Mouse (Mus musculus): Measurements from ENCODE around the gene Mettl13. TPM values are rescaled to one million over a fixed set of nuclear protein-coding genes. Genes with fewer than 3 reads are reported as not detected.
A peak's percentile ranks its signal among the peaks of the same experiment; 100 is the strongest.

Gene Mettl13
- polyA plus RNA-seq, 1 experiment from 2014 or later: 18.5 TPM

DNA sequence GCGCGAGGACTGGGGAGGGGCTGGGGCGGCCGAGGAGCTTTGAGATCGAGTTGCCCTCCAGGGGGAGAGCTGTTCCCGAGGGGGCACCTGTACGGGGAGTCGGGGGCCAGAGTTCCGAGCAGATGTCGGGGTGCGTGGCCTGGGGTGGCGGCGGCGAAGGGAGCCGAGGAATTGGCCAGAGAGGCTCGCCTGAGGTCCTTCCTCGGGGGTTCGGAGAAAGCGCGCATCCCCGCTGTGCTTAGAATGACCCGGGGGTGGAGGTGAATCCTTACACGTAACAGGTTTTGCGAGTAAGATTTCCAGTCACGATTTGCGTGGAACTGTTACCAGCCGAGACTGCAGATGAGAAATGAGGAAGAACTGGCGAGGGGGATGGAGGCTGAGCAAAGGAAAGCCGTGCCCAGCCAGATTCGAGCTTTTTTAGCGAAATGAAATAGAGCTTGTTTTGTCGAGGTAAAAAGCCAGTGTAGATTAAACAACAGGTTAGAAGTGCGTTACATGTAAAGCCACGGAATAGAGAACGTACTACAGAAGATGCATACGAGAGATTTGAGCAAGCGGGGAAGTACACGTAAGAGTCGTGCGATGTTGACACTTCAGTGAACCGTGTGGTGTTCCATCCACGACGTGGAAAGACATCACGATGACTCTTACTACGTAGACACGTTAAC is 22.7 kb upstream of the Mettl13 start:
- ATAC-seq: peak; percentile 67
- Histone ChIP-seq H3K9me3 (ENCODE audit: control insufficient read depth, low read length) (peaks cover 3% of the 10 kb centered on the region), H3K4me1 (ENCODE audit: control insufficient read depth, insufficient read depth, low read length) (no peaks in the 10 kb centered on the region), H3K27me3 (replicated peaks; ENCODE audit: control insufficient read depth, insufficient read depth, low read length) (no peaks in the 10 kb centered on the region), H3K4me2 (ENCODE audit: low read depth, low read length) (peak overlapping the region; percentile 70), H3K4me3 (ENCODE audit: low read length) (peak overlapping the region; percentile 98), H3K36me3 (ENCODE audit: control insufficient read depth, insufficient read depth, low read length) (peaks cover 7% of the 10 kb centered on the region), H3K27ac (ENCODE audit: low read length) (peak overlapping the region; percentile 87), H3K9ac (ENCODE audit: low read depth, low read length) (peak overlapping the region; percentile 97)
- WGBS: under 1% methylated on average over 45 of the region's 46 CpGs

DNA sequence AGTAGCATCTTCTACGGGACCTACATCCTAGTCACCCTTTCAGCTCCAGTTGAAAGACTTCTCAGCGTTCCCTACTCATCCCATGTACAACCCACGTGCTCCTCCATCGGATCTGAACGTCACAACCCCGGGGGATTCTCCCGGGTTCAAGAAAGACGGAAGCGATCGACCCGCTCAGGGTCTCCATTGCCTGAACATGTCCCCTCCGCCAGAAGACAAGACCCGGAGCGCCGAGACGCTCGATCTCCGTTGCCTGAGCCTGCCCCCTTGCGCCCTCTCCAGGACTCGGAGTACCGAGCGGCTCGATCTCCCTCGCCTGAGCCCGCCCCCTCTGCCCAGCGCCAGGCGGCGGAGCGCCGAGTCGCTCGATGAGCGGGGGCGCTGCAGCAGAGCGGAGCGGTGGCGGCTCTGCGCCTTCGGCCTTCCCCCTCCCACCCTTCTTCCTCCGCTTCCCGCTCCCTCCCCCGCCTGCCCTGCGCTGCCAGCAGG is 22.0 kb upstream of the Mettl13 start, which contains the start of gene Vamp4:
Gene Vamp4, plus strand, starts transcription at position 256 of the 489 bp plus-strand sequence.
- Histone ChIP-seq H3K4me1 (ENCODE audit: control insufficient read depth, insufficient read depth, low read length) (no peaks in the 10 kb centered on the region), H3K27me3 (replicated peaks; ENCODE audit: control insufficient read depth, insufficient read depth, low read length) (no peaks in the 10 kb centered on the region), H3K4me2 (ENCODE audit: low read depth, low read length) (peak within 1 kb of the TSS; percentile 73), H3K36me3 (ENCODE audit: control insufficient read depth, insufficient read depth, low read length) (peaks cover 7% of the 10 kb centered on the region), H3K9me3 (ENCODE audit: control insufficient read depth, low read length) (peaks cover 3% of the 10 kb centered on the region), H3K27ac (ENCODE audit: low read length) (peak within 1 kb of the TSS; percentile 87), H3K9ac (ENCODE audit: low read depth, low read length) (peak within 1 kb of the TSS; percentile 97), H3K4me3 (ENCODE audit: low read length) (peak within 1 kb of the TSS; percentile 98)
- 0% methylated on average over 42 of the region's 43 CpGs for whole genome bisulfite sequencing
- ATAC-seq: peak; percentile 99

DNA sequence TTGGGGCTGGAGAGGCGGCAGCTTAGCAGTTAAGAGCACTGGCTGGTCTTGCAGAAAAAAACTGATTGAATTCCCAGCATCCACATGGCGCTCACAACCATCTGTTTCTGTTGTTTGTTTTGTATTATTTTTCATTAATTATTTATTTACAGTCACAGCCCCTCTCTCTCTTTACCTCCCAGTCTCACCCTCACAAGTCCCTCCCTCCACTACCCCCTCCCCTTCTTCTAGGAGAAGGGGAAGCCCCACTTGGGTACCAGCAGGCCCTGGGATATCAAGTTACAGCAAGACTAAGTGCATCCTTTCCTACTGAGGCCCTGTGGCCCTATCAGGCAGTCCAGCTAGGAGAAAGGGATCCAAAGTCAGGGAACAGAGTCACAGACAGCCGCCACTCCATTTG is 19.0 kb upstream of the Mettl13 start:
- no peak overlapping the region for H3K4me3 ChIP-seq (ENCODE audit: low read length)
- ATAC-seq: no peak
- H3K9me3 ChIP-seq (ENCODE audit: control insufficient read depth, low read length): no peaks in the 10 kb centered on the region
- H3K36me3 ChIP-seq (ENCODE audit: control insufficient read depth, insufficient read depth, low read length): no peaks in the 10 kb centered on the region
- 51% methylated on average over 3 of the region's 3 CpGs for WGBS
- no peaks in the 10 kb centered on the region for H3K4me1 ChIP-seq (ENCODE audit: control insufficient read depth, insufficient read depth, low read length)
- no peak overlapping the region for H3K9ac ChIP-seq (ENCODE audit: low read depth, low read length)
- no peaks in the 10 kb centered on the region for H3K27me3 ChIP-seq (replicated peaks; ENCODE audit: control insufficient read depth, insufficient read depth, low read length)
- H3K4me2 ChIP-seq (ENCODE audit: low read depth, low read length): no peak overlapping the region
- H3K27ac ChIP-seq (ENCODE audit: low read length): no peak overlapping the region

DNA sequence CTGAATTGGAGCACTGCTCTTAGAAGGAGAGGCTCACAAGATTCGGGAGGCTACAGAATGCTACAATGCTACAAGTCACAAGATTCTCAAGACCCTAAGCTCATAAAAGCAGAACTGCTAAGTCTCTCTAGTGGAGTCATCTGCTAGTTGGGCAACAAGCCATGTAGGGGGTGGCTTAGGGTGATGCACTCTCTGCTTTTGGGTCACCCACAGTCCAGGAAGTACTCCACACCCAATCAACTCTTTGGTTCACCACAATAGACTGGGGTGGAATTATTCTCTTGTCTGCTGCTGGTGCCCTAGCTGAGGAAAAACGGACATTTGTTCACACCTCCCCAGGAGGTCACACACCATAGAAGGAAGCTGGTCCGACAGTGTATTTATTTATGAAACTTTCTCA is 16.6 kb upstream of the Mettl13 start:
- Histone ChIP-seq H3K9ac (ENCODE audit: low read depth, low read length) (no peak overlapping the region), H3K9me3 (ENCODE audit: control insufficient read depth, low read length) (no peaks in the 10 kb centered on the region), H3K4me3 (ENCODE audit: low read length) (no peak overlapping the region), H3K4me1 (ENCODE audit: control insufficient read depth, insufficient read depth, low read length) (no peaks in the 10 kb centered on the region), H3K27ac (ENCODE audit: low read length) (no peak overlapping the region), H3K36me3 (ENCODE audit: control insufficient read depth, insufficient read depth, low read length) (no peaks in the 10 kb centered on the region), H3K4me2 (ENCODE audit: low read depth, low read length) (no peak overlapping the region), H3K27me3 (replicated peaks; ENCODE audit: control insufficient read depth, insufficient read depth, low read length) (no peaks in the 10 kb centered on the region)
- WGBS: 50% methylated on average over 3 of the region's 3 CpGs
- no peak for ATAC-seq

DNA sequence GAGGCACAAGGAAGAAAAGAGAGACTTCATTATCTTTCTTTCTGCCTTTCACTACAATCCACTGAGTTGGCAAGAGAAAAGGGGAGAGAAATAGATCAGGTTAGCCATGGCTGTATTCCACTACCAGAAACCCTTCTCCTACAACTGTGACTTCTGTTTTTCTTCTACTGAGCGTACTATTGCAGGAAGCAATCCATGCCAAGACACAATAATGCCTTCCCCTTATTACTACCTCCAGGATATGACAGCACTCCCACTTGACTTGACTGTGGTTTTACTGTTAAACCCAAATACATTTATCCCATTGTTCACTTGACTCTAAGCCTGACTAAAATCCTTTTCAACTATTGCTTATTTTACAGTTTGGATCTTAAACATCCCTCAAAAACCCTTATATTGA is 14.9 kb upstream of the Mettl13 start:
- Histone ChIP-seq H3K9ac (ENCODE audit: low read depth, low read length) (no peak overlapping the region), H3K27ac (ENCODE audit: low read length) (no peak overlapping the region), H3K36me3 (ENCODE audit: control insufficient read depth, insufficient read depth, low read length) (no peaks in the 10 kb centered on the region), H3K9me3 (ENCODE audit: control insufficient read depth, low read length) (no peaks in the 10 kb centered on the region), H3K27me3 (replicated peaks; ENCODE audit: control insufficient read depth, insufficient read depth, low read length) (no peaks in the 10 kb centered on the region), H3K4me1 (ENCODE audit: control insufficient read depth, insufficient read depth, low read length) (no peaks in the 10 kb centered on the region), H3K4me2 (ENCODE audit: low read depth, low read length) (no peak overlapping the region), H3K4me3 (ENCODE audit: low read length) (no peak overlapping the region)
- no peak for ATAC-seq
- 74% methylated on average over 1 of the region's 1 CpGs for WGBS

DNA sequence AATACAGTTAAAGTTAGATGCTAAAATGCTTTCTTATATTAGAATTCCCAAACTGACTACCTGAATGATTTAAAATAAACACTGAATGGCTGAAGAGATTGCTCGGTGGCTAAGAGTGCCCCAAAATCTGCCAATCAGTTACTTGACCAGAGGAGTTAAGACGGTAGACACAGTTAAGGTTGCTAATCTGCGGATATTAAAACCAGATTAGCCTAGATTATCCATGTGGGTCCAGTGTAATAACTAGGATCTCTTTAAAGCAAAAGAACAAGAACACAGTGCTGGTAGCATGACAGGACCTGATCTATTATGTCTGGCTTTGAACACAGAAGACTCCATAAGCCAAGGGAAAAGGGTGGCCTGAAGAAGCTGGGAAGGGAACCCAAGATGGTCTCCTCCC is 5.8 kb upstream of the Mettl13 start:
- Histone ChIP-seq H3K36me3 (ENCODE audit: control insufficient read depth, insufficient read depth, low read length) (no peaks in the 10 kb centered on the region), H3K9ac (ENCODE audit: low read depth, low read length) (no peak overlapping the region), H3K27ac (ENCODE audit: low read length) (no peak overlapping the region), H3K27me3 (replicated peaks; ENCODE audit: control insufficient read depth, insufficient read depth, low read length) (no peaks in the 10 kb centered on the region), H3K4me2 (ENCODE audit: low read depth, low read length) (no peak overlapping the region), H3K9me3 (ENCODE audit: control insufficient read depth, low read length) (no peaks in the 10 kb centered on the region), H3K4me1 (ENCODE audit: control insufficient read depth, insufficient read depth, low read length) (no peaks in the 10 kb centered on the region), H3K4me3 (ENCODE audit: low read length) (no peak overlapping the region)
- WGBS: 83% methylated on average over 3 of the region's 3 CpGs
- no peak for ATAC-seq

DNA sequence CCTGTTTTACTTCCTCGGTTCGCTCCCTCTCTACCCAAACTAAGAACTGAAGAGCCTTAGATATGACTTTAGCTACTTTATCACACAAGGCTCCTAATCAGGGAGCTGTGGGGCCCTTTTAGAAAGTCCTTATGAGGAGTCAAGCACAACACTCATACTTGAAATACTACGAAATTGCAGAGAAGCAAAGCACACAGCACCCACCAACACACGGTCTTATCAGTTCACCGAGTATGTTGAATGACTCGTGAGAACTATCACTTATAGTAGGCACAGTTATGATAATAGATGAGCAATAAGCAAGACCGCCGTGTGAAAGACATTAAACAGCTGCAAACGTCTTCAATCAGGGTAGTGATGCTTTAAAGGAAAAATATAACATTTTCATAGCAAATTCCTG is 4.6 kb upstream of the Mettl13 start:
- Histone ChIP-seq H3K9me3 (ENCODE audit: control insufficient read depth, low read length) (no peaks in the 10 kb centered on the region), H3K36me3 (ENCODE audit: control insufficient read depth, insufficient read depth, low read length) (no peaks in the 10 kb centered on the region), H3K9ac (ENCODE audit: low read depth, low read length) (no peak overlapping the region), H3K4me3 (ENCODE audit: low read length) (no peak overlapping the region), H3K4me1 (ENCODE audit: control insufficient read depth, insufficient read depth, low read length) (no peaks in the 10 kb centered on the region), H3K4me2 (ENCODE audit: low read depth, low read length) (no peak overlapping the region), H3K27me3 (replicated peaks; ENCODE audit: control insufficient read depth, insufficient read depth, low read length) (no peaks in the 10 kb centered on the region), H3K27ac (ENCODE audit: low read length) (no peak overlapping the region)
- WGBS: 84% methylated on average over 9 of the region's 9 CpGs
- no peak for ATAC-seq

DNA sequence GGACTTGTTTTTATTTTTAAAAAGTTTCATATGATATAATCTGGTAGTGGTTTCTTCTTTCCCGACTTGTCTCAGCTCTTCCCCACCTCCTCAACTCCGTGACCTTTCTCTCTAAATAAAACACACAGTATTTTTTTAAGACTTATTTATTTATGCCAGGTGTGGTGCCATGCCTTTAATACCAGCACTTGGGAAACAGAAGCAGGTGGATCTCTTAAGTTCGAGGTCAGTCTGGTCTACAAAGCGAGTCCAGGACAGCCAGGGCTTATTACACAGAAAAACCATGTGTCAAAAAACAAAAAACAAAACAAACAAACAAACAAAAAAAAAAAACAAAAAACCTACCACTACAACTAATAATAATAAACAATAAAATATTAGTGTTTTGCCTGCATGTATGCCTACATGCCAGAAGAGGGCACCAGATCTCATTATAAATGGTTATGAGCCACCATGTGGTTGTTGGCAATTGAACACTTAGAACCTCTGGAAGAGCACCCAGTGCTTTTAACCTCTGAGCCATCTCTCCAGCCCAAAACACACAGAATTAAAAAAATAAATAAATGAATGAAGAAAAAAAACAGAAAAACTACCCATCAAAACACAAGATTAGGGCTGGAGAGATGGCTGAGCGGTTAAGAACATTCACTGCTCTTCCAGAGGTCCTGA is 1.4 kb upstream of the Mettl13 start:
- Histone ChIP-seq H3K27me3 (replicated peaks; ENCODE audit: control insufficient read depth, insufficient read depth, low read length) (no peaks in the 10 kb centered on the region), H3K4me2 (ENCODE audit: low read depth, low read length) (no peak overlapping the region), H3K36me3 (ENCODE audit: control insufficient read depth, insufficient read depth, low read length) (no peaks in the 10 kb centered on the region), H3K4me3 (ENCODE audit: low read length) (no peak overlapping the region), H3K9me3 (ENCODE audit: control insufficient read depth, low read length) (no peaks in the 10 kb centered on the region), H3K9ac (ENCODE audit: low read depth, low read length) (no peak overlapping the region), H3K4me1 (ENCODE audit: control insufficient read depth, insufficient read depth, low read length) (peaks cover 3% of the 10 kb centered on the region; the same call in 1 of the 2 replicates), H3K27ac (ENCODE audit: low read length) (no peak overlapping the region)
- ATAC-seq: no peak
- WGBS: 78% methylated on average over 5 of the region's 5 CpGs

DNA sequence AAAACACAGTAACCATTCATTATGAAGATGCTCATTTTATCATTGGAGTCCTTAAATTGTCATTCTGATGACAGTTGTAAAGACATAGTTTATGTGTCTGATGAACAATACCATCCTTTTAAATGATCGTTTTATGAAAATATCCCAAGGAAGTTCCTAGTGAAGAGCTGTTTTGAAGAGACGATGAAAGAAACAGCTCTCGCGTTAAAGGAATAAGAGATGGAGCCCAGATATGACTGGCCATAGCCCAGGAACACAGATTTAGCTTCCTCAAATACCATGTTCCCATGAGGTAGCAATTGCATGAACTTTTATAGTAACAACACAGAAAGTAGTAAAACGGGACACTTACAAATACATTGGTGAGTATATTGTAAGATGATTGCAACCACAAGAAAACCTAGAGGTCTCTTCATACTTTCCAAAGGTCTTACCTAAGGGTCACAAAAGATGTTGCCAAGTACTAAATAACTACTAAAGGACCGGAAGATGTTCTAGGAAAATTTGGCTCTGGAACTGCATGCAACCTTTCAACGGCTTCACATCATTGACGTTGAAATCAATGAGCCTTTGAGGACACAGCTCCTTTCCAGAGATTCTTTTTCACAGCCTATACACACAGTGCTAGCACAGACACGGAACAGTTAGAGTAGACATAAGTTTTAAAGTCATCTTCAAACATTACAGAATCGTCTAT is 714 bp upstream of the Mettl13 start:
- Histone ChIP-seq H3K9me3 (ENCODE audit: control insufficient read depth, low read length) (no peaks in the 10 kb centered on the region), H3K9ac (ENCODE audit: low read depth, low read length) (peak overlapping the region; percentile 79), H3K4me3 (ENCODE audit: low read length) (peak overlapping the region; percentile 74), H3K27ac (ENCODE audit: low read length) (peak overlapping the region; percentile 58), H3K36me3 (ENCODE audit: control insufficient read depth, insufficient read depth, low read length) (peaks cover under 1% of the 10 kb centered on the region; the same call in 1 of the 2 replicates), H3K27me3 (replicated peaks; ENCODE audit: control insufficient read depth, insufficient read depth, low read length) (no peaks in the 10 kb centered on the region), H3K4me1 (ENCODE audit: control insufficient read depth, insufficient read depth, low read length) (peaks cover 3% of the 10 kb centered on the region; the same call in 1 of the 2 replicates), H3K4me2 (ENCODE audit: low read depth, low read length) (peak overlapping the region; percentile 87)
- ATAC-seq: no peak
- 59% methylated on average over 10 of the region's 10 CpGs for WGBS

Data from intestine, embryonic 16.5 days (tissue).